ENCODE assay signal across 11 mouse cellular contexts in the genomic region with DNA sequence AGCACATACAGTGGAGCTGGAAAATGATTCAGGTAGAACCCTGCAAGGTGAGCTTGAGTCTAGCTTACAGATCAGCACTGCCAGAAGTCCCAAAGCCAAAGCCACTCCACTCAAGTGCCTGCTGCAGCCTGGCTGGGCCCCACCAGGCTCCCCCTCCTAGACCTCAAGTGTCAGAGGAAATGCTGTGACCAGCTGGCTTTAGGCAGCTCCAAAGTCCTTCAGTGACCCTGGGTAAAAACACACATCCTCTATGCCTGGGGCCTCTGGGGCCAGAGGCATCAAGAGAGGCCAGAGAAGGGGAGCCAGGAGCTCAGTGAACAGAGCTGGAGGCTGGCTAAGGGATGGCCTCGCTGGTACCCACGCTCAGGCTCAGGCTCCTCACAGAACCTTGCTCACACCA. TPM values are rescaled to one million over a fixed set of nuclear protein-coding genes. Genes with fewer than 3 reads are reported as not detected.
DNase-seq lines count a peak whose midpoint lies in the region; ATAC-seq lines count a peak whose summit lies in the region.
"Had no signal": no experiment of that assay in that cellular context is flagged by ENCODE, and none has a peak within 500 bp of the region (broad histone marks: within the 10 kb centered on the region; RNA-seq: fewer than 3 reads in every experiment).

No protein-coding gene starts in this region.

- DNase-seq in forebrain, embryonic 10.5 days (ENCODE audit: extremely low spot score, low spot score), result no peak
- no peak for DNase-seq in limb, embryonic 11.5 days (ENCODE audit: low spot score)
- DNase-seq in limb, embryonic 10.5 days (ENCODE audit: low spot score), result no peak
- DNase-seq in intestine, embryonic 14.5 days (ENCODE audit: low spot score), result no peak
- peak; percentile 56 to 81 for DNase-seq in lung, postnatal 4 days
- DNase-seq in adrenal gland, postnatal 14 days, result no peak
- DNase-seq in thymus, postnatal 10 days (ENCODE audit: low spot score in 2 of 2), result no peak
- DNase-seq: gastrocnemius, postnatal 14 days had no signal

- H3K4me1 ChIP-seq in forebrain, embryonic 10.5 days, result peaks cover 94% of the 10 kb centered on the region
- H3K4me1 ChIP-seq in forebrain, embryonic 16.5 days (replicated peaks; ENCODE audit: control insufficient read depth, insufficient read depth, low read length), result peaks cover 84% of the 10 kb centered on the region
- peaks cover 69% of the 10 kb centered on the region for H3K4me1 ChIP-seq in limb, embryonic 11.5 days (ENCODE audit: control insufficient read depth, insufficient read depth, low read length)
- H3K4me1 ChIP-seq in limb, embryonic 10.5 days, result peaks cover 94% of the 10 kb centered on the region
- peaks cover 93% of the 10 kb centered on the region for H3K4me1 ChIP-seq in intestine, embryonic 14.5 days (replicated peaks; ENCODE audit: control insufficient read depth, insufficient read depth, low read length)
- H3K4me1 ChIP-seq: liver, embryonic 15.5 days had no signal

- 18% methylated on average over 2 of the region's 2 CpGs for WGBS in forebrain, embryonic 10.5 days
- 17% methylated on average over 2 of the region's 2 CpGs for WGBS in forebrain, embryonic 16.5 days
- 17% methylated on average over 2 of the region's 2 CpGs for WGBS in limb, embryonic 11.5 days
- WGBS in limb, embryonic 10.5 days, result 19% methylated on average over 2 of the region's 2 CpGs
- WGBS in intestine, embryonic 14.5 days, result 13% methylated on average over 2 of the region's 2 CpGs

- 0 out of 2 replicates have a peak overlapping the region, but pooled peaks have one; percentile 48 for H3K27ac ChIP-seq in forebrain, embryonic 10.5 days
- no peak overlapping the region for H3K27ac ChIP-seq in forebrain, embryonic 16.5 days (ENCODE audit: low read length)
- peak overlapping the region; percentile 32 for H3K27ac ChIP-seq in limb, embryonic 11.5 days (replicated peaks; ENCODE audit: low read depth, low read length)
- no peak overlapping the region; the same call in 1 of the 2 replicates for H3K27ac ChIP-seq in limb, embryonic 10.5 days
- peak overlapping the region; percentile 38; the same call in 1 of the 2 replicates for H3K27ac ChIP-seq in intestine, embryonic 14.5 days (ENCODE audit: low read depth)
- H3K27ac ChIP-seq: liver, embryonic 15.5 days had no signal

- H3K9me3 ChIP-seq in forebrain, embryonic 10.5 days, result no peaks in the 10 kb centered on the region
- no peaks in the 10 kb centered on the region for H3K9me3 ChIP-seq in forebrain, embryonic 16.5 days (ENCODE audit: control insufficient read depth, low read length)
- H3K9me3 ChIP-seq in limb, embryonic 11.5 days (ENCODE audit: control insufficient read depth, low read length), result no peaks in the 10 kb centered on the region
- no peaks in the 10 kb centered on the region for H3K9me3 ChIP-seq in limb, embryonic 10.5 days (replicated peaks)
- no peaks in the 10 kb centered on the region for H3K9me3 ChIP-seq in intestine, embryonic 14.5 days (ENCODE audit: control insufficient read depth, low read length)
- H3K9me3 ChIP-seq: liver, embryonic 15.5 days had no signal

- H3K9ac ChIP-seq in forebrain, embryonic 16.5 days (replicated peaks; ENCODE audit: low read depth, low read length), result no peak overlapping the region
- H3K9ac ChIP-seq in limb, embryonic 11.5 days (ENCODE audit: low read length), result no peak overlapping the region
- no peak overlapping the region for H3K9ac ChIP-seq in intestine, embryonic 14.5 days (ENCODE audit: low read length)
- H3K9ac ChIP-seq: liver, embryonic 15.5 days had no signal

- no peak for ATAC-seq in forebrain, embryonic 16.5 days
- no peak; the same call in 1 of the 2 replicates for ATAC-seq in limb, embryonic 11.5 days (ENCODE audit: insufficient number of reproducible peaks, low FRiP score, low TSS enrichment, low read depth)
- no peak for ATAC-seq in intestine, embryonic 14.5 days (replicated peaks; ENCODE audit: low FRiP score, low TSS enrichment, low read depth)

- H3K4me3 ChIP-seq in forebrain, embryonic 10.5 days, result no peak overlapping the region
- H3K4me3 ChIP-seq in forebrain, embryonic 16.5 days (replicated peaks; ENCODE audit: low read length), result no peak overlapping the region
- H3K4me3 ChIP-seq in limb, embryonic 11.5 days (ENCODE audit: low read depth, low read length), result no peak overlapping the region
- H3K4me3 ChIP-seq in limb, embryonic 10.5 days, result no peak overlapping the region
- no peak overlapping the region for H3K4me3 ChIP-seq in intestine, embryonic 14.5 days (ENCODE audit: low read depth, low read length)
- H3K4me3 ChIP-seq: liver, embryonic 15.5 days had no signal

- peaks cover 46% of the 10 kb centered on the region for H3K27me3 ChIP-seq in forebrain, embryonic 10.5 days (ENCODE audit: poor library complexity, severe bottlenecking)
- H3K27me3 ChIP-seq in forebrain, embryonic 16.5 days (replicated peaks; ENCODE audit: control insufficient read depth, insufficient read depth, low read length), result no peaks in the 10 kb centered on the region
- H3K27me3 ChIP-seq in limb, embryonic 11.5 days (ENCODE audit: control insufficient read depth, insufficient read depth, low read length), result no peaks in the 10 kb centered on the region
- peaks cover 32% of the 10 kb centered on the region for H3K27me3 ChIP-seq in limb, embryonic 10.5 days (ENCODE audit: low read depth, poor library complexity, severe bottlenecking)
- H3K27me3 ChIP-seq in intestine, embryonic 14.5 days (replicated peaks; ENCODE audit: control insufficient read depth, insufficient read depth, low read length), result no peaks in the 10 kb centered on the region
- H3K27me3 ChIP-seq: liver, embryonic 15.5 days; Patski had no signal

- H3K36me3 ChIP-seq in forebrain, embryonic 10.5 days (replicated peaks), result no peaks in the 10 kb centered on the region
- no peaks in the 10 kb centered on the region for H3K36me3 ChIP-seq in forebrain, embryonic 16.5 days (ENCODE audit: control insufficient read depth, insufficient read depth)
- no peaks in the 10 kb centered on the region for H3K36me3 ChIP-seq in limb, embryonic 11.5 days (ENCODE audit: control insufficient read depth, insufficient read depth, low read length)
- H3K36me3 ChIP-seq in limb, embryonic 10.5 days, result no peaks in the 10 kb centered on the region
- no peaks in the 10 kb centered on the region for H3K36me3 ChIP-seq in intestine, embryonic 14.5 days (ENCODE audit: control insufficient read depth, insufficient read depth, low read length)
- H3K36me3 ChIP-seq: liver, embryonic 15.5 days had no signal

- H3K4me2 ChIP-seq in forebrain, embryonic 16.5 days (ENCODE audit: low read length), result no peak overlapping the region
- no peak overlapping the region for H3K4me2 ChIP-seq in limb, embryonic 11.5 days (ENCODE audit: low read depth, severe bottlenecking)
- H3K4me2 ChIP-seq in intestine, embryonic 14.5 days (ENCODE audit: low read length), result no peak overlapping the region
- H3K4me2 ChIP-seq: liver, embryonic 15.5 days had no signal

RNA-seq across cellular contexts. Expression of a gene that starts 25.9 kb away (rescaled TPM):
- polyA plus RNA-seq in forebrain, embryonic 10.5 days (2016; fragmentation: Nextera tagmentation; extraction: Ambion mirVana), result 1.3 and 1.8 TPM in 2 replicates
- 7.2 and 7.3 TPM in 2 replicates for polyA plus RNA-seq in forebrain, embryonic 16.5 days (2015; fragmentation: Nextera tagmentation; extraction: Ambion mirVana)
- 2.5 and 2.6 TPM in 2 replicates for polyA plus RNA-seq in limb, embryonic 11.5 days (2014; fragmentation: Nextera tagmentation; extraction: Ambion mirVana)
- polyA plus RNA-seq in limb, embryonic 10.5 days (2016; fragmentation: Nextera tagmentation; extraction: Ambion mirVana), result 1.1 and 2.0 TPM in 2 replicates
- 10.4 and 12.0 TPM in 2 replicates for polyA plus RNA-seq in intestine, embryonic 14.5 days (2014; fragmentation: Nextera tagmentation; extraction: Ambion mirVana)
- total RNA-seq in adrenal gland, postnatal 14 days (2021), result 58.4 and 117 TPM in 2 replicates

RNA-seq across cellular contexts. Expression of a gene that starts 31.7 kb away (rescaled TPM):
- polyA plus RNA-seq in forebrain, embryonic 10.5 days (2016; fragmentation: Nextera tagmentation; extraction: Ambion mirVana), result not detected in 2 replicates
- not detected in 2 replicates for polyA plus RNA-seq in forebrain, embryonic 16.5 days (2015; fragmentation: Nextera tagmentation; extraction: Ambion mirVana)
- polyA plus RNA-seq in limb, embryonic 11.5 days (2014; fragmentation: Nextera tagmentation; extraction: Ambion mirVana), result not detected in 2 replicates
- not detected in 2 replicates for polyA plus RNA-seq in limb, embryonic 10.5 days (2016; fragmentation: Nextera tagmentation; extraction: Ambion mirVana)
- 0.65 and 0.90 TPM in 2 replicates for polyA plus RNA-seq in intestine, embryonic 14.5 days (2014; fragmentation: Nextera tagmentation; extraction: Ambion mirVana)
- 2.6 and 4.3 TPM in 2 replicates for total RNA-seq in adrenal gland, postnatal 14 days (2021)
- total RNA-seq: gastrocnemius, postnatal 14 days had no signal

Comparison
In these comparisons a context has a peak if more than half of its experiments do, and no peak if none do; other contexts are left out.
1. H3K27ac ChIP-seq: peak in forebrain, embryonic 10.5 days (single experiment), limb, embryonic 11.5 days (single experiment) and intestine, embryonic 14.5 days (single experiment); none in forebrain, embryonic 16.5 days (single experiment) and limb, embryonic 10.5 days (single experiment).
2. DNase-seq: peak in lung, postnatal 4 days (2 of 2); none in forebrain, embryonic 10.5 days (single experiment), limb, embryonic 11.5 days (single experiment), limb, embryonic 10.5 days (single experiment), intestine, embryonic 14.5 days (single experiment), adrenal gland, postnatal 14 days (single experiment) and thymus, postnatal 10 days (0 of 2).